Mouse (Mus musculus) adrenal gland, postnatal 10 days (tissue): ENCODE results near the gene Stk17b. TPM values are rescaled to one million over a fixed set of nuclear protein-coding genes. Genes with fewer than 3 reads are reported as not detected.
"Not testable (repeated sequence)": the region's sequence is repeated elsewhere in the genome, so short reads cannot be mapped to it uniquely, and the experiment has no call there.

ENCODE experiments used
- DNase-seq: peaks from one replicate; pipeline ENCODE4 v3.0.0; 2021; ENCODE audit warnings: mixed read lengths
- total RNA-seq, 2 experiments: library from RNA; stranded (reverse); gene quantifications; 2 replicates each; pipeline ENCODE4 v1.2.3; 2021

Stk17b gene
- total RNA-seq, 2 experiments from 2014 or later, result 22.4 TPM

DNA sequence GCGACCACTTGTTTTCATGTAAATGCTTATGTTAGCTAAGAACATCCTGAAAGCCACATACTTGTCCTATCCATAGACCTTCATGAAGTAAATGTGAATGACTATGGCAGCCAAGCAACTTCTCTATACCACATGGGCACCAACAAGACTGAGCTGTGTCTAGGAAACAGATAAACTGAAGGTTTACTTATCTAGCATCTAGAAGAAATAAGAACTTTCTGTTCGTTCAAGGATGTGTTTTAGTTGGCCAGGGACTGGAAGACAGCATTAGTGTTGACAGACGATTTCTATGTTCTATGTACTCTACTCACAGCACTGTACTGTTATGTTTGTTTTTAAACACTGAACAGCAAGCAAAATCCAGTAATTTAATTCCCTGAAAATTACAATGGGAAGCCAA lies 2.9 kb downstream of the Stk17b start:
- DNase-seq, result no peak

DNA sequence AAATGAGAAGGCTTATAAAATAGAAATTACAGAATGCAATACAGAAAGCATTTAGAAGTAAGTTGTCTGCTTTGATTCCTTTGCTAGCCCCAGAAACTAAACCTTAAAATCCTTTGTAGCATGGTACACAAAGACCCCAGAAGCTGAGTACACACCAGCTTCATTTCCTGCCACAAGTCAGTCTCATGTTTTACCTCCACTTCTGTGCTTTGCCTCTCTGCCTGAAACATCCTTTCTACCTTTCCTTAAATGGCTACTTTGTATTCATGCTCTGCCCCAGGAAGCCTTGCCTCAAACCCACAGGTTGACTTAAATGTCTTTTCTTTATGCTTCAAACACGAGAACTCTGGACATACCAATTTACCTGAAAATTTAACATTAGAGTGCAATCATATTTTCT lies 3.7 kb downstream of the Stk17b start:
- no peak for DNase-seq

DNA sequence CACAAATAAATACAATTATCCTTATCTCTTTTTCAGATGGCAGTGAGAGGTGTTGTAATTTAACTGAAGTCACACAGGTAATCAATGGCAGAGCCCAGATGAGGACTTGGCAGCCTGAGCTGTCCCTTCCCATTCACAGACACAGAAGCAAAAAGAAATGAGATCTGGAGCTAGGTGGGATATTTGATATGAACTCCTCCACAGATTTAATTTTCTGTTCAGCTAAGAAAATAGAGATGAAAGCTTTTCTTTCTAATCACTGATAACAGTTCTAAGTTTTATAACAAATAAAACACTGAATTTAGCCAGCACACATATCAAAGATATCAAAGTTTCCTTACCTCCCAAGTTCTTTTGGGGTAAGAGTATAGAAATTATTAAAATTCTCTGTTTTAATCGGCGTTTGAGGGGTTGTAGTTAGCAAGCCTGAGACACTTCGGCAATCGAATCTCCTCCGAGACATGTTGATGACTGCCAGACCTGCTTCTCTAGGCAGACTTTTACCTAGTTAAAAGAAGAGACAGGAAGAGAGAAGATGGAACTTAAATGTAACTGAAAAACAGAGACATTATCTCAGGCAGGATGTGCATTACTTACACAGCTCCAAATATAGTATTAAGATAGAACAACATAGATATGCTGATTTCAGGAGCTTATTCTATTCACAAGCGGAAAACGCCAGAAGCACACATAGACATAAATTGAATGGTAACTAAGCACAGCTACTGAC lies 8.7 kb downstream of the Stk17b start:
- no peak for DNase-seq

DNA sequence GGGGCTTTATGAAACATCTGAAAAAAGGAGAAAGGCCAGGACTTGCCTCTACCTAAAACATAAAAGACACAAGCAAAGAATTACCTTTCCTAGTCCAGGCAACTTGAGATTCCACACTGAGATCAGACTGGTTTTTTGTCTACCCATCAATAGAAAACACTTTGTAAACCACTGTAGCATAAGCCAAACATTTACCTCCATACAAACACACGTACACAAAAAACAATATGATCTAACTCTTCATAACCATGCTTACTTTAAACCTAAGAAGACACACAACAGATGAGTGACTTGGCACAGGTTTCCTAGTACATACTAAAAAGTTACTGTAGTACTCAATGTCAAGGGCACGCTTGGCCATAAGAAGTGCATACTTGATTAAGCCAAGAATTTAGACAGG lies 9.5 kb downstream of the Stk17b start:
- no peak for DNase-seq

DNA sequence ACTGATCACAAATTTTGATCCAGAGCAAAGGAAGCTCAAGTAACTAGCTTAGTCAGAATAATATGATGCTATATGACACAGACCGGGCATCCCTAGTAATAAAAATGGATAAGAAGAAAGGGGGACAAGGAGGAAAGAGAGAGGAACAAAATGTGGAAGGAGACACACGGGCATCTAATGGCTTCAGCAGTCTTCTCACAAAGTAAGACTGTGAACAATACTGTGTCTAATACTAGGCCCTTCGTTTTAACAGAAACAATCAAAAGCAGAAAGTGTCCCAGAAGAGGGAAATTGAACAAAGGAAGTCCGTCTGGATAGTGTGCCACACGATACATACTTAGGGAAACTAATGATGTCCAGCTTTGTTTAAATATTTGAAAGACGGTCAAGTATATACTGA lies 10.0 kb downstream of the Stk17b start:
- no peak for DNase-seq

DNA sequence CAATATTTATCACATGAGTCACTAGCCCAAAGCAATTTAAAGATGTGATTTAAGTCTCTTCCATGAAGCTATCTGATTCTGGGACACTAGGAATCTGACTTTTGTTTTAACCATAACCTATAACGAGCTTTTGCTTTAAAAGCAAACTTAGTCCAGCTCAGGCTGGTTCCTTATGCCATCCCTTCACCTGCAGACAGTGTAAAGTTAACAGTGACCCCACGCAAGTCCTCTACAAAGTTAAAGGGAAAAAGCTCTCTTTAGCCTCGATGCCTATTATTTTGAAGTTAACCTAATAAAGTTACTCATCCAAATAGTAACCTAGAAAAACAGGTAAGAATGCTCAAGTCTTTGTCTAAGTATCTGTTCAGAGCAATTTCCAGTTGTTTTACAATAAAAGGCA lies 10.5 kb downstream of the Stk17b start:
- DNase-seq, result no peak

DNA sequence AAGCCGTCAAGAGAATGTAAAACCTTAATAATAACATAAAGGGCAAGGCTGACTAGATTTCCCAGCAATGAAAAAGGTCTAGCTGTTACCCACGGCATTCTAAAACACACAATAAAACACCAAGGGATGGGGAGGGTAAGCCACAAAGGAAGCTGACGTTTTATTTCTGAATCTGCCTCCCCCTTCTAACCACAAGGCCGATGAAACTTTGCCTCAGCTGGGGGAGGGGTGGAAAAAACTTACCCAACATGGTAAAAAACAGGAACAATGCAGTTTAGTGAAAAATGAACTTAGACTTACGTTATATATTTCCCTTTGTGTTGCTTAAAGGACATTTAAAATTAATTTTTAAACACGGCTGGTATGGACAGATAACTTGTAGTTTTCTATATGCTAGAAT lies 11.0 kb downstream of the Stk17b start:
- DNase-seq, result peak; percentile 7

DNA sequence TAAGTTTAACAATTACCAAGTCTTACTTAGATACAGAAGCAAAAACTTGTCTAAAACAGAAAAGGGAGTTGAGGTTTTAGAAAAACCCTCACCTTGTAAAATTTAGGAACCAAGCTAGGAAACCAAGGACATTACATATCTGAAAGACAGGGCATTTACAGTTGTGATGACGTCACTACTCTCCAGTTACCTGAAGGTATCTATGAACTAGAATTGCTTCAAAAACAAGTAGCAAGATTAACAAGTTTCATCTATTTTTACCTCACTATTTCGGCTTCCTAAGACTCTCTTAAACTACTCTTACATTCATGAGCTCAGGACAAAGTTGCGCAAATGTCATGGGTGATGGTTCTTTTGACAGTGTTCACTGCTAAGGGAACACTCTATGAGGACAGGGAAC lies 12.1 kb downstream of the Stk17b start:
- no peak for DNase-seq

DNA sequence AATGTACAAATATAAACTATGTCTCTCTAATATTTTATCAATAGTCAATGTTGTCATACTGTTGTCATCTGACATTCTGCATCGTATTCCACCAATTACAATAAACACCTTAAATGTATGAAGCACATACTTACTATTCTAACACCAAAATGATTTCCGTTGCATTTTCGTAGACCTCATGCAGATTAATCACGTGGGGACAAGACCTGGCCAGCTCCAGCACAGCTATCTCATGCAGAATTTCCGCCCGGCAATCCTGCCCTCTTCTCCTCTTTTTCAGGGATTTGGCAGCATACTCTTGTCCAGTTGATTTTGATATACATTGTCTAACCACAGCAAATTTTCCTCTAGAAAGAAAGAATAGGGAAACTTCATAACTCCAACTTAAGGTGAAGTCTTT lies 13.5 kb downstream of the Stk17b start:
- DNase-seq, result no peak

DNA sequence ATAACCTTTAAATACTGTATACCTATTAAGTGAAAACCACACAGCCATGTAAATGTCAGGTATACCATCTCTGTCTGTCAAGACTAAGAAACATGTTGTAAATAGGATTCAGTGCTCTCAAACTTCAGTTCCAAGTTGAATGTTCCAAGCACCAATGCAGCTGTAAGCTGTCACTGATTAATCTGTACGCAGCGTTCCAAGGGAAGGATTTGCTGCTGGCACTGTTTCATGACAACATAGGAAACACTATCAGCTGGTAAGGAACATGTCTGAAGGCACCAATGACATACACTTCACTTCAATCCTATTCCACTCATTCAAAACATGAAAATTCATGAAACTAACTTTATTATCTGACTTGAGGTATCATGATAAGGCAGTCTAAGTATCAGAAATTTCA lies 18.9 kb downstream of the Stk17b start:
- DNase-seq, result no peak

DNA sequence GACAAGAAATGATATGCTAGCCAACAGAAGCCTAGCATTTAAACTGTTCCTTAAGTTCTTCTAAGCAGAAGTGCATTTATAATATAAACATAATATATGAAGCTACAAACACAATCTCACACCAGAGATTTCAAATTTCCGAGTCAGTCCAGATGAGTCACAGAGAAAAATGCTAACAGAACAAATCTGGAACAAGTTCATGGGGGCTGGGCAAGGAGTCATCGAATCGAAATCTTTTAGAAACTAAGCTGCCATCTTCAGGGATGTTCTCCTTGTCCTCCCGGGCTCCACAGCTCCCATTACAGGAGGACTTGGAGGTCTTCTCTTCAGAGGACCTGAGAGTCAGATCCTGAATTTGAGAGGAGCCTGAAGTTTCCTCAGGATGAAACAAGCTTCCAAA lies 27.7 kb downstream of the Stk17b start:
- DNase-seq, result no peak

DNA sequence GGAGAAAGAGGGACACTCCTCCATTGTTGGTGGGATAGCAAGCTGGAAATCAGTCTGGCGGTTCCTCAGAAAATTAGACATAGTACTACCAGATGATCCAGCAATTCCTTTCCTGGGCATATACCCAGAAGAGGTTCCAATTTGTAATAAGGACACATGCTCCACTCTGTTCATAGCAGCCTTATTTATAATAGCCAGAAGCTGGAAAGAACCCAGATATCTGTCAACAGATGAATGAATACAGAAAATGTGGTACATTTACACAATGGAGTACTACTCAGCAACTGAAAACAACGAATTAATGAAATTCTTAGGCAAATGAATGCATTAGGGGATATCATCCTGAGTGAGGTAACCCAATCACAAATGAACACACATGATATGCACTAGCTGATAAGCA lies 31.5 kb downstream of the Stk17b start:
- not testable (repeated sequence) for DNase-seq

DNA sequence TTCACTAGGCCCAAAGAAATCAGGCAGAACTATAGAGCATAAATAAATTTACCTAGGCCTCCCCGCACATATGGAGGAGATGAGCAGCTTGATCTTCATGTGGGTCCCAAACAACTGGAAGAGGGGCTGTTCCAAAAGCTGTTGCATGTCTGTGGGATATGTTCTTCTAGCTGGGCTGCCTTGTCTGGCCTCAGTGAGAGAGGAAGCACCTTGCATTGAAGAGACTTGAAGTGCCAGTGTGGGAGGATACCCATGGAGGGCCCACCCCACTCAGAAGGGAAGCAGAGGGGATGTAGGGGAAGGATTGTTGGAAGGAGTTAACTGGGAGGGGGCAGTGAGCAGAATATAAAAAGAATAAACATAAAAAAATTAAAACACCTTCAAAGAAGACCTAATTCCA lies 33.9 kb downstream of the Stk17b start:
- DNase-seq, result no peak

DNA sequence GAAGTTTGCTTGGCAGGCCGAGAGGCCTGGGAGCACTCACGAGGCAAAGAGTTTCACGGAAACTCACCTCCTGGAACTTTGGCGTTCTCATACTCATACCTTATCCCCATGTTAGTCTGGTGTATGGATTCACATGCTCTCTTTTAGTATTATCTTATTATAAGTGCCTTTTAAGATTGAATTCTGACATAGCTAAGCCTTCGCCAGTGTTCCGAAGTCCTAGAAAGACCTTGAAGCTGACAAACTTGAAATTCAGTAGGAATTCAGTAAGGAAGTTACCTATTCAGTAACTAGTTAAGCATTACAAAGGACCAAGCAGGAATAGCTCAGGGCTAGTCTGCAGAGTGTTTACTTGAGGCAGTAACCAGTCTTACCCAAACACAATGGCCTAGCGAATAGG lies 34.3 kb downstream of the Stk17b start:
- DNase-seq, result not testable (repeated sequence)

DNA sequence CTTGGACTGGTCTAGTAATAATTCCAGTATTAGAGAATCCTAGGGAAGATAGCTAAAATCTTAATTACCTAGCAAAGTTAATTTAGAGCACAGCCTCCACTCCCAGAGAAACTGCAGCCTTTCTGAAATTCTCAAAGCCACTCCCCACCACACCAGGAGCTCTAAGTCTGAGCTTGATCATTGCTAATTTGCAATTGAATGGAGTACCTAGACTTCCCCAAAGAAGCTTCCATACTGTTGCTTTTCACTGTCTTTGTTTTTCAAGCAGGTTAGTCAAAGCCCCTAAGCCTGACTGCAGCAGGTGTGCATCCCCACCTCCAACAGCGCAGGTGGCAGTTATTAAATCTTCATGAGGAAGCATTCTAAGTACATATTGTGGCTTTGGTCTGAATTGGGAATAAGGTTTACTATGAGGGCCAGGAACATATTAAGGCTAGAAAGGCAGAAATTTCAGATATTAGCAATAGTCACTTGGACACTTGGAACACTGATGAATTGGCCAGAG lies 35.1 kb downstream of the Stk17b start:
- DNase-seq, result not testable (repeated sequence)

DNA sequence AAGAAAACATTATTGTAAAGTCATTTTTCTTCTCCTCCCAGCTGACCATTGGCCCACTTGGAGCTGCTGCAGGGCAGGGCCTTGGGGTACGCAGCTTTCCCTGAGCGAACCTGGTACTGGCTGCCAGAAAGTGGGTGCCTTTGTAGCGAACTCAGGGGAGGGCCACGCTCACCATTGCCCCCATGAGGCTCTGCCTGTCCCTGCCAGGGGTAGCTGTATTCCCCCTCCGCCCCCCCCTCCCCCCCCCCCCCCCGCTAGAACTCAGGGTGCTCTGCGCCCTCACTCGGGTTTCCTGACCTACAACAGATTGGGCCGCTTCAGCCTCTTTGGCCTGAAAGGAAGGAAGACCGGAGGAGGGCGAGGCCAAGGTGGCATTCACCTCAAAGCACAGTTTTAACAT lies 36.5 kb downstream of the Stk17b start:
- DNase-seq, result peak; percentile 40

DNA sequence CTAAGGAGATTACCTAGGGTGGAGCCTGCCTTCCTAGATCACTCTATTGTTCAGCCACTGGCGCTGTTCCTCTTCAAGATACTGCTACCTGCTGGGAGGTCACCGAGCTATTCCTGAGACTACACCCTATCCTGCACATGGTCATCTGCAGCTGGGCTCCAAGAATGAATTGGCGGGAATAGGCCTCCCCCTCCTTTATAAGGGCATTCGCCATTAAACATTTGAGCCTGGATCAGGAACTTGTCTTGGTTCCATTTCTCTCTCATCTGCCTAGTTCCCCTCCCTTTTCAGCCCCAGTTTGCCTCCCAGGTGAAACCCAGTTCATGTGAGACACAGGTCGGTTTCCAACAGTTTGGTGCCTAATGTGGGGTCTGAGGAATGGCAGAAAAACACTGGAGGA lies 39.0 kb downstream of the Stk17b start:
- DNase-seq, result no peak

DNA sequence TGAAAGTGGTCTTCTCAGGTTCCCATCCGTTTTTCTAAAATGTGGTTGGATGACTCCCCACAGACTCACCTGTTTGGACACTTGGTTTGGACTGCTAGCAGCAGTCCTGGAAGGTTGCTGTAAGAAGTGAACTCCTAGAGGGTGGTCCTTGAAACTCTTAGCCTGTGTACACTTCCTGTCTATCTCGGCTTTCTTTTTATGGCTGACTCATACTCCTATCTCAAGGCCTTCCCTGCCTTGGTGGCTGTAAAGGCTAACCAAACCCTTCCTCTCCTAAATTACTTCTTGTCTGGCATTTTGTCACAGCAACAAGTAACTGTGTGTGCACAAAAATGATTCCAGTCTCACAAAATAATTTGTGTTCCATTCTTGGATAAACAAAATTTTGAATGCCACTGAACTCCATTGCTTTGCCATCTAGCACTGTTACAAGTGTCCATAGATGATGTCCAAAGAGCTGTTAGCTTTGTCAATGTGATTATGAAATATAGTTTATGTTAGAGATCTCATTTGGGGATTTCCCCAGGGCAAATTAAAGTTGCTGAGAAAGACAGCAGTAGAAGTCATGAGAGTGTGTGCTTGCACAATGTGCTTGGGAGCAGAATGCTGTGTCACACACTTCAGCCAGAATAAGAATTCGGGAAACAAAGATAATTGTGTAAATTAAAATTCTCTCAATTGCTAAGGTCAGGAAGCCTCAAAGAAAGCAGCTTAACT lies 43.1 kb downstream of the Stk17b start:
- no peak for DNase-seq

DNA sequence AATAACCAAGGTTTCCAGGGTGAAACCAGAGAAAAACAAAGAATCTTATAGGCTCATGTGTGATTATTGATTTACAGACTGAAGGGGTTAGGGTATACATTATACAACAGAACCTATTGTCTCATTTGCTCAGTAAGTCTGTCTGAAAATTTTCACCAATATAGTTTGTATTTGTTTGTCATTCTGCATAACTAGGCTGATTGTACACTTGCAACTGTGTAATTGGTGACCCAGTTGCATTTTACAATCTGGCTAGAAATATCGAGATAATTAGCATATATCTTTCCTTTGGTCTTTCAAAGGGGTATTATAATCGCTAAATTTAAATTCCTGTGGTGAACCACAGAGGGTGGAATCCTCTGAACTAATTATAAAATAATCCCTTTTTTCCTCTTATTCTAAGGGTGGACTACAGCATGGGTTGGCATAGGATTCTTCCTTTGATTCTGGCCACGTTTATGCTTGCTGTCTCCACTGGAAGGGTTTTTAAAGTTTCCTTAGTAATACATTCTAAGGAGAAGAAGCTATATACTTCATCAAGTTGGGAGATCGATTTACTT lies 44.2 kb downstream of the Stk17b start:
- DNase-seq, result no peak

DNA sequence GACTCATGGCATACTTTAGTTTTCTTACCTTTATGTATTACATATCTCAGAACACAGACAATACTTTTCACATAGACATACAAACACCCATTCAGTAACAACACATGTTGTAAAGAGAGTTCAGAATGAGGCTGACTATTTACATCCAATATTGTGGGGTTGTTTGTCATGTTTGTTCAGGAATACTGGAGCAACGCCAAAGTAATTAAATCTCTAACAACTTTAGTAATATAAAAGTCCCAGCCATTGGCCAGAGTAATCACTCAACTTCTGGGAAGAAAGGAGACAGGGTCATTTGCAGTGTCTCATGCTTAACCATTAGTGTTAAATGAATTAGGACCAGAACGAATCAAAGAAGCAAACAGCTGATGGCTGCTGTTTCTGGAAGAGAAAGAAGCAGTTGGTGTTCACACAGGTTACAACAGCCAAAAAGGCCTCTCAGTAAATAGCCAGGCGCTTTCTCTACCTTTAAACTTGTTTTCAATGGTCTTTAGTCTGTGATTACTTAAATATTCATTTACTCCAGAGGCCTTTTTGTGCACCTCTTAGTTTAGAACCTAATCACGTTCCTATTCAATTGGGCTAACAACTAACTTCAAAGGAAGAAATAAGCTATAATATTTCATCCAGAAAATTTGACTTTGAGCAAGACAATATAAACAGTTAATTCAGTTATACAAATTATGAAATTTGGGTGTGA lies 44.8 kb downstream of the Stk17b start:
- DNase-seq, result not testable (repeated sequence)

DNA sequence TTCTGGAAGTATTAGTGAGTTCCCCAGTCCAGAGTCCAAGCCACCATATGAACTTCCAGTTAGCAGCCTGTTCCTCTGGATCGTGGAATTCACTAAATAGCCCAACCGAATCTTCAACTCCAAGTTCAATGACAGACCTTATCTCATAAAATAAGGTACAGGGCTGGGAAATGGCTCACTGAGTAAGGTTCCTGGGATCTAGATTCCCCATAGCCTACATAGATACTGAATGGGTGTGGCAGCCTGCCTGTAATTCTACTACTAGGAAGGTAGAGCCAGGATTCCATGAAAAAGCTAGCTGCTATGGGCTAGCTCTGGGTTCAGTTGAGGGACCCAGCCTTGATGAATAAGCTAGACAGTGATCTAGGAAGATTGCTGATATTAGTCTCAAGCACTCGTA lies 48.4 kb downstream of the Stk17b start:
- no peak for DNase-seq

DNA sequence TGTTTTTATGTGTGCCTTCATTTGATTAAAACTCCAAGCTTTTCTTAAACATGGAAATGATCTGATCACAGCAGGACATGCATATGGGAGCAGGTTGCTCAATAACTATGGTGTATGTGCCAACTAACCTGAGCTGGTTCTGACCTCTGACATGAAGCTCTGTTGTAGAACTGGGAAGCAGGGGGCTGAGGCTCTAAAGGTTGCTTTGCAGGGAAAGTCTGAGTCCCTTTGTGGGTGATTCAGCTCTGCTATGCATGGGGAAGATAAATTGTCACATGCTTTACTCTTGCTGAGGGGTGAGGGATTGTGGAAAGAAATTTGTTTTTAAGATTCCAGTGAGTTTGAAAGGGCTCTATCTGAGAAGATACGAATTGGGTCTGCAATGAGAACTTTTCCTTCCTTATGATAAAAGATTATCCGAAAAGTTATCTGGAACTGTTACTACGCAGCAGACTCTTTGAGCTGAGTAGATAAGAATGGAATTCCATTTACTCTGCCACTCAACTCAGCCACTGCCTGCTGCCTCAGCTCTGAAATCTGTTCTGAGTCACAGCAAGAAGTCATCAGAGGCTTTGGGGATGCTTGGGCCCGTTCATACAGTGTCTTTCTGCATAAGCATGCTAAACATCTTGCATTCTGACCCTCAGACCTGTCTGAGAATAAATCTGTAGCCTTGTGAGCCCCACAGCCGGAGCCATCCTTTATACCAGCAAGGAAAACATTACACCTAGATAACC lies 56.4 kb downstream of the Stk17b start:
- DNase-seq, result no peak
